Mouse (Mus musculus): ENCODE data around the gene Usp22.

The Usp22 gene

GRCm38 (mm10) chr11:61174821-61175658 is at the start of gene Usp22:
Gene Usp22 (minus strand): TSS chr11:61175055.
- POLR2A ChIA-PET: interaction anchor here (0.5 to 2.4 kb wide), 107 partner anchors 9 to 1376 kb away, joined by 3 to 17 read pairs (median 4); partner anchors contain the start of genes Aldh3a2 (in 3 of the 4), Epn2 (in 2 of the 4), Slc47a2 (in 2 of the 4) and Fam83g (in 1 of the 4)

GRCm38 (mm10) chr11:61224234-61224744 is 49.4 kb upstream of the Usp22 start:
- ChIA-PET POLR2A (interaction anchor here (0.5 to 1.7 kb wide), 15 partner anchors 9 to 1025 kb away, joined by 3 to 8 read pairs (median 4); partner anchors contain the start of genes Adora2b (in 1 of the 4), Aldh3a2 (in 1 of the 4), Rnf112 (in 1 of the 4) and Usp22 (in 1 of the 4)), CTCF (interaction anchor here in 3 of 4 experiments (0.6 to 1.4 kb wide), 4 partner anchors 164 to 324 kb away, joined by 3 to 7 read pairs (median 4); no protein-coding TSS in a partner anchor)

More at GRCm38 (mm10) chr11:61174821-61175658, at the start of gene Usp22:
- CTCF ChIA-PET: interaction anchor here in 3 of 4 experiments (0.5 to 1.6 kb wide), 12 partner anchors 18 to 1105 kb away, joined by 3 to 10 read pairs (median 4); partner anchors contain the start of gene Slc47a2 (in 1 of the 3)

GRCm38 (mm10) chr11:61222971-61223745 is 48.3 kb upstream of the Usp22 start:
- POLR2A ChIA-PET: interaction anchor here in 3 of 4 experiments (0.5 to 1.7 kb wide), 12 partner anchors 8 to 1206 kb away, joined by 3 to 8 read pairs (median 3); partner anchors contain the start of genes Aldh3a2 (in 1 of the 3), Rnf112 (in 1 of the 3) and Usp22 (in 1 of the 3)
- CTCF ChIA-PET: interaction anchor here (0.5 to 1.4 kb wide), 6 partner anchors 9 to 325 kb away, joined by 3 to 7 read pairs (median 4); no protein-coding TSS in a partner anchor

- ChIA-PET POLR2A (interaction anchor here in 1 of 4 experiments (0.6 kb wide), 1 partner anchor 1205 kb away, joined by 3 read pairs; no protein-coding TSS in a partner anchor), CTCF (no interaction called here)
These were observed 47.2 kb upstream of the Usp22 start for GRCm38 (mm10) chr11:61222007-61222406.

- CTCF ChIA-PET: interaction anchor here in 3 of 4 experiments (0.6 to 1.4 kb wide), 5 partner anchors 9 to 241 kb away, joined by 3 to 5 read pairs (median 4); no protein-coding TSS in a partner anchor
- POLR2A ChIA-PET: interaction anchor here in 3 of 4 experiments (0.5 to 1.2 kb wide), 5 partner anchors 9 to 212 kb away, joined by 3 to 5 read pairs (median 3); no protein-coding TSS in a partner anchor
These were observed 45.5 kb upstream of the Usp22 start for GRCm38 (mm10) chr11:61220156-61220881.

GRCm38 (mm10) chr11:61215936-61216335 is 41.1 kb upstream of the Usp22 start:
- ChIA-PET POLR2A (interaction anchor here in 3 of 4 experiments (0.9 to 1.8 kb wide), 10 partner anchors 8 to 192 kb away, joined by 3 to 5 read pairs (median 4); no protein-coding TSS in a partner anchor), CTCF (interaction anchor here in 1 of 4 experiments (0.6 kb wide), 1 partner anchor 1314 kb away, joined by 3 read pairs; no protein-coding TSS in a partner anchor)

GRCm38 (mm10) chr11:61212102-61212501 is 37.2 kb upstream of the Usp22 start:
- POLR2A ChIA-PET: interaction anchor here in 3 of 4 experiments (0.6 to 1.0 kb wide), 3 partner anchors 118 to 401 kb away, joined by 3 to 4 read pairs (median 3); partner anchors contain the start of gene Shmt1 (in 1 of the 3)
- CTCF ChIA-PET: interaction anchor here (0.7 to 1.7 kb wide), 8 partner anchors 9 to 205 kb away, joined by 3 to 5 read pairs (median 4); partner anchors contain the start of gene Slc47a2 (in 1 of the 4)

- POLR2A ChIA-PET: no interaction called here
These were observed 33.5 kb upstream of the Usp22 start for GRCm38 (mm10) chr11:61208316-61208715.

GRCm38 (mm10) chr11:61207487-61208246 is 32.8 kb upstream of the Usp22 start, which contains the start of gene Aldh3a1:
Gene Aldh3a1 (plus strand): TSS chr11:61207537.
- POLR2A ChIA-PET: no interaction called here
- CTCF ChIA-PET: no interaction called here

More at GRCm38 (mm10) chr11:61208316-61208715, 33.5 kb upstream of the Usp22 start:
- CTCF ChIA-PET: no interaction called here

GRCm38 (mm10) chr11:61206136-61206535 is 31.3 kb upstream of the Usp22 start:
- CTCF ChIA-PET: interaction anchor here in 1 of 4 experiments (0.5 kb wide), 1 partner anchor 72 kb away, joined by 7 read pairs; no protein-coding TSS in a partner anchor
- POLR2A ChIA-PET: no interaction called here

- ChIA-PET POLR2A (interaction anchor here in 1 of 4 experiments (0.7 to 0.8 kb wide), 2 partner anchors 11 to 289 kb away, joined by 4 read pairs; partner anchors contain the start of gene Mapk7), CTCF (interaction anchor here in 1 of 4 experiments (0.6 kb wide), 1 partner anchor 10 kb away, joined by 3 read pairs; no protein-coding TSS in a partner anchor)
These were observed 30.5 kb upstream of the Usp22 start for GRCm38 (mm10) chr11:61205167-61205950.

GRCm38 (mm10) chr11:61202810-61203209 is 28.0 kb upstream of the Usp22 start:
- POLR2A ChIA-PET: interaction anchor here in 1 of 4 experiments (0.7 to 1.2 kb wide), 2 partner anchors 47 to 153 kb away, joined by 3 to 5 read pairs; no protein-coding TSS in a partner anchor
- CTCF ChIA-PET: interaction anchor here in 1 of 4 experiments (2.2 kb wide), 1 partner anchor 9 kb away, joined by 4 read pairs; no protein-coding TSS in a partner anchor

GRCm38 (mm10) chr11:61202186-61202585 is 27.3 kb upstream of the Usp22 start:
- ChIA-PET POLR2A (interaction anchor here in 1 of 4 experiments (0.7 to 2.2 kb wide), 2 partner anchors 13 to 153 kb away, joined by 4 to 5 read pairs; no protein-coding TSS in a partner anchor), CTCF (interaction anchor here in 2 of 4 experiments (0.7 to 2.2 kb wide), 3 partner anchors 10 to 214 kb away, joined by 3 to 4 read pairs (median 4); no protein-coding TSS in a partner anchor)

GRCm38 (mm10) chr11:61199620-61200362 is 24.9 kb upstream of the Usp22 start:
- ChIA-PET POLR2A (interaction anchor here in 1 of 4 experiments (2.2 kb wide), 1 partner anchor 16 kb away, joined by 4 read pairs; no protein-coding TSS in a partner anchor), CTCF (interaction anchor here in 1 of 4 experiments (0.6 kb wide), 1 partner anchor 188 kb away, joined by 6 read pairs; no protein-coding TSS in a partner anchor)

Measured in embryonic stem cell, embryonic (primary cell).